Mouse (Mus musculus) frontal cortex, postnatal 36 days (tissue): ENCODE data around the gene Slc23a2.
A peak's percentile ranks its signal among the peaks of the same experiment; 100 is the strongest.

Experiments
- DNase-seq, 2 experiments: peaks; one replicate each; pipeline ENCODE4 v3.0.0; 2022; ENCODE audit warnings: low spot score in 2 of 2

The Slc23a2 gene

DNA sequence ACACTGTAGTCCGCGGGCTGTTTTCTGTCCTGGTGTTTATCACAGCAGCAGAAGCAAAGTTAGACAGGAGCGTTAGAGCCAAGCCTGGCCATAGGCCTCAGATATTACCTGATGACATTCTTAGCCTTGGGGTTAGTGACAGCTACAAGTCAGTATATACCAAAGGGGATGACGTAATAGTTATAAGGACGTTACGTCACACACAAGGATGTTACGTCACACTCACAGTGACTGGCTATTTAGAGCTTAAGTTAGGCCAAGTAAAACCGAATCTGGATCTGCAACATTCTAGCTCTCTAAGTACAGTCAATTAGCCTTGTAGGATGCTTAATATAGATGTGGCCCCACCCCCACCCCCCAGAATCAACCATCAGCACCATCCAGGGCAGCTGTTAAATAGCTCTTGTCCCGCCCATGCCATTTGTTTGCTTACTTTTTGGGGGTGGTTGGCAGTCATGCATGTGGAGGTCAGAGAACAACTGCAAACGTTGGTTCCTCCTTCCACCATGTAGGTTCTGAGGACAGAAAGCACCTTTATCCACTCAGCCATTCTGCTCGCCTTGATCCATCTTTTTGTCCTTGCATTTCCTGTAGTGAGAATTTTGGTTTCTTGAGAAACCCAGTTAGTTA lies 96.7 kb downstream of the Slc23a2 start:
- DNase-seq = no peak

DNA sequence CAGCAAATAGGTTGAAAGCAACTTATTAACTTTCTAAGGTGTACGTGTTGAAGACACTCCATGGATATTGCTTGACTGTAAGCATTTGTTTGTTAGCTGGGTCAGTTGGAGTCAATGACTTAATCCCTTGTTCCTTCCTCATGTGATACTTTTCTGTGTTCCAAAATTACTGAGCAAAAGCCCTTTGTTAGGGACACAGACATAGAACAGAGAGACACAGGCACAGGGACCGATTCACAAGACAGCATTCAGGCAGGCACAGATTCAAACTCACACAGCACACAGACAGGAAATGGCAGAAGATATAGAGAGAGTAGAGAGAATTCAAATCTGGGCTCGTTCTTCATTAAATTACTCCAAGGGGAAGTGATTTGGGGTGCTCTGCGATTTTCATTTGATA lies 97.5 kb downstream of the Slc23a2 start:
- DNase-seq = no peak

DNA sequence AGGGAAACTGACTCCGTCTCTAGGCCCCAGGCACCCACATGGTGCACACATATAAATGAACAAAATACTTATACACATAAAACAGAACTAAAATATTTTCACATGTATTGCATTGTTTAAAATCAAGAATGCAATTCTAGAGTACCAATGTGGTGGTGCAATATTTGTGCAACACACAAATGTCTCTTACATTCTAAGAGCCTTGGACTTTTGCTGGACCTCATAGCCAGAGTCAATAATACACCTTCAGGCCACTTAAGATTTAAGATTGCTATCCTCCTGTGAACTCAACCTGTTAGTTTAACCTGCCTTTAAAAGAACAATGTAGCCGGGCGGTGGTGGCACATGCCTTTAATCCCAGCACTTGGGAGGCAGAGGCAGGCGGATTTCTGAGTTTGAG lies 98.2 kb downstream of the Slc23a2 start:
- no peak for DNase-seq

DNA sequence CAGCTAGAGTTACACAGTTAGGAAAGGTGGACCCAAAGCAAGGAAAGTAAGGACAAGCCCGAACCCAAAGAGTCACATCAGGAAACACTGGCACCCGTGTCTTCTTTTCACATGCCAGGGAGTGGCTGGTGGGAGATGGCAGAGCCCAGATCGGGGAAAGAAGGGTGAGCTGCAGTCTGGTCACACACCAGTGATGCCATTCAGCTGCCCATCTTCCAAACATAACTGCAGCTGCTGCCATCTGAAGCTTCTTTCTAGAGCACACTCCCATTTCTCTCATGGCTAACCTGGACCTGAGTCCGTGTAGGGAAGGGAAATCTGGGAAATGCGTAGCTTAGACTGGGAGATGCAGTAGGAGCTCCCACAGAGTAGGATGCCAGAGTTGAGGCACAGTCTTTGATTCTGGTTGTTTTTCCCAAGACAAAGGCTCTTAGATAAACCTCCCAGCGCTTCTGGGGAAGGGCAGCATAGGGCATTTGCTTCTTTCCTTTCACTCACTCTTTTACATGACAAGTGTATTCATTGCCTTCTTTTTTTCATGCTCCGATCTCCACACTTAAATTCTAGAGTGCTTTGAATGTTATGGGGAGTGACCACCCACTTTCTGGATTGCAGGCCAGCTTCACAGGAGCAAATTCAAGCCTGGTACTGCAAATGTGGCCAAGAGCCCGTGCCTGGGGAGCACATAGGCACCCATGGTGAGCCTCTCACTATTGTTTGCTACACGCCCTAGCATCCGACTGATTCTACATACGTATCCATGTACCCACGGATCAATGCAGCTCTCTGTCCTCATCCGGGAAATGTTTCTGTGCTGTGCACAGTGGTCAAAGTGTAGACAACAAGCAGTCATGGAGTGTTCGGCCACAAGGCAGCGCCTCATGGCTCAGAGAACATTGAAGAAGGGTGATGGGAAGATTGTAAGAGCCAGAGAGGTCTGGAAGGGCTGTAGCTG lies 100.3 kb downstream of the Slc23a2 start:
- no peak for DNase-seq

DNA sequence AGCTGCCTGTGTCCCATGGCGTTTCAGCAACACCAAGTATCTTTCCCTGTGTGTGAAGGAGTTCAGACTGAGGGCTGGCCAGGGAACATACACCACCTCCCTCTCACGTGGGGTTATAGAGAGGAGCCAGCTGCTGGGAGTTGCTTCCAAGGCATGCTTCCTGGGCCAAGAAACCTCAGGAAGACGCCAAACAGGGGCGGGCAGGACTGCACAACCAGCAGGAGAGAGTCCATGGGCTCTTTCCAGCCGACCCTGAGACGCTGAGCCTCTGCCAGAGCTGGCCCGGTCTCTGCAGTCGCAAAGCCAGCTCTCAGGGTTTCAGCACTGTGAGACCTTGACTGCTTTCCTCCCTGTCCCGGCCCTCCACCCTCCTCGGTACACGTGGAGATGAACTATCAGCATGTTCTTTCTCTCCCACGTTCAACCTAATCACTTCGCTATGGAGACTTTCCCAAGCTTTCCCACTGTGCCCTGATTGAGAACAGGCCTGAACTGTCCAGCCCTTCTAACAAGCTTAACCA lies 101.7 kb downstream of the Slc23a2 start:
- DNase-seq = peak; percentile 42 to 66

DNA sequence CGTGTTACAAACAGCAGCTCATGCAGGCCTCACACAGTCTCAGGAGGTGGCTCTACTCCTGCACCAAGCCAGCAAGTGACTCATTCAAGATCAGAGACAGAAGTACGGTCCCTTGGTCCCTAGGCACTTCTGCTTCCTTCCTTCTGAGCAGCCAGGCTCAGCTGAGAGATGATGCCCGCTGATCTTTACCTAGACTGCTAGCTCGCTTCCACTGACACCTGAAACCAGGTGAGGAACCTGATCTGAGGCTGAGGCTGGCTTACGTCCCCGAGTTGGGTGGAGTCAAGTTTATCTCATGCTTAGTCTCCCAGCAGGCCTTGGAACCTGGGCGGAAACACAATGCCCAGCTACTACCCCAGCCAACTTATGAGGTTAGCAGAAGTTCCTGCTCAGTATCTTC lies 105.0 kb downstream of the Slc23a2 start:
- DNase-seq = no peak

DNA sequence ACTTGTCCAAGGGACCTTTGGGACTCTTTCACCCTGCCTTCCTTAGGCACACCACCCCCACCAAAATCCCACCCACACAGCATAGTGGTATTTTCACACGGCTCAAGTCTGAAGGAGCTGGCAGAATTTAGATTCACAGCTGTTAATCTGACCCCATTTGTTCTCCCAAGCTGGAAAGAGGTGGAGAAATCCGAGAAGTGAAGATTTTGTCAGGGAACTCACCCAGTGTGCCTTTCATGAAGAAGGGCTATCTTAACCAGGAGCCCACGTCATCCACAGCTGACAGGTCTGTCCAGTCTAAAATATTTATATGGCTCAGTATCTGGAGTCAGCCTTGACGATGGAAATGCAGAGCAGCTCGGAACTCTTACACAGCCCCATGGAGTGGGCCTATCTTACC lies 108.6 kb downstream of the Slc23a2 start:
- DNase-seq = no peak

DNA sequence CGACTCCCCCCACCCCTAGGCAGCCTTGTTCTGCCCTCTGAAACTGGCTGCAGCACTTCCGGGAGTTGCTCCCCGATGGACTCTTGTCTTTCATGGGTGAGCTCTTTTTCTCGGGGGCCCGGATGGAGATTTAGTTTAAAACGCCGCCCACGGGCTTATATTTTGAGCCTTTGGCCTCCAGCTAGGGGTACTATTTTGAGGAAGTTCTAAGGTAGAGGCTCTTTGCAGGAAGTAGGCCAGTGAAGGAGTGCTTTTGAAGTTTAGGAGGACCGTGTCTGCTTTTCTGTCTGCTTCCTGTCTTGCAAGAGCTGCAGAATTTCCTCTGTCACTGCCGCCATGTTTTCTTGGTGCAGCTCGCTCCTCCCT lies 109.5 kb downstream of the Slc23a2 start:
- no peak for DNase-seq

DNA sequence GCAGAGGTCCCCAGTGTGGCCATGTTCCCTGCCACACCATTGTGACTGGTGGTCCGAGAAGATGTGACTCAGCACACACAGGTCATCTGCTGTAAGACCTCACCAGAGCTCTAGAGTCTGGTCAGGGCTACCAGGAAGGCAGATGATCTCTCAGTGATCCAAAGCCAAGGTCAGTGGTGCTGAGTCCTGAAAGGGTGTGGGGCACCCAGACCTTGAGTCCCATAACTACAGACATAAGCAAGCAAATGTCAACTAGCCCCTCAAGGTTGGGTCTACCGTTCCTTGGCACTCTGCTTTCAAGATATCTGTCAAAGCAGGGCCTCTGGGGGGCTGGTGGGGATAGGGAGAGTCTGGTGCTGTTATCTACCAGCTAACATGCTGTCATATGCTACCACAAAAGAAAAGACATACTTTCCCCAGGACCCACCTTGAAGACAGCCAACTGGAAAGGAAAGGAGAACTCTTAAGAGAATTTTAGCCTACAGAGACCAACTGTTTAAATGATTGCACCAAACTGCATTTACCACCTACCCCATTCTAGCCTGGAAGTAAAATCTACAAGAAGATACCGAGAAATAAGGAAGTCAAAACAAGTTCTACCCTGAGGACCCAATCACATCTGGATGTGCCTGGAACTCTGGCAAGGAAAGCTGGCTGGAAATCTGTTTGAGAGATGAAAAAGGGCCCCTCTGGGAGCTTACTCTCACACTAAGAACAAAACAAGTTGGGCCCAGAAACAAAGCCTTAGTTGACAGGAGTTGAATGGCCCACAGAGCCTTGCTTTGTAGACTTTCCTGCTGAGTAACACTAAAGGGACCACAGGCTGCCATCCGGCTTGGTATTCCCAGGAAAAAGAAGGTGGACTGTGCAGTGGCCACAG lies 110.1 kb downstream of the Slc23a2 start:
- no peak for DNase-seq

DNA sequence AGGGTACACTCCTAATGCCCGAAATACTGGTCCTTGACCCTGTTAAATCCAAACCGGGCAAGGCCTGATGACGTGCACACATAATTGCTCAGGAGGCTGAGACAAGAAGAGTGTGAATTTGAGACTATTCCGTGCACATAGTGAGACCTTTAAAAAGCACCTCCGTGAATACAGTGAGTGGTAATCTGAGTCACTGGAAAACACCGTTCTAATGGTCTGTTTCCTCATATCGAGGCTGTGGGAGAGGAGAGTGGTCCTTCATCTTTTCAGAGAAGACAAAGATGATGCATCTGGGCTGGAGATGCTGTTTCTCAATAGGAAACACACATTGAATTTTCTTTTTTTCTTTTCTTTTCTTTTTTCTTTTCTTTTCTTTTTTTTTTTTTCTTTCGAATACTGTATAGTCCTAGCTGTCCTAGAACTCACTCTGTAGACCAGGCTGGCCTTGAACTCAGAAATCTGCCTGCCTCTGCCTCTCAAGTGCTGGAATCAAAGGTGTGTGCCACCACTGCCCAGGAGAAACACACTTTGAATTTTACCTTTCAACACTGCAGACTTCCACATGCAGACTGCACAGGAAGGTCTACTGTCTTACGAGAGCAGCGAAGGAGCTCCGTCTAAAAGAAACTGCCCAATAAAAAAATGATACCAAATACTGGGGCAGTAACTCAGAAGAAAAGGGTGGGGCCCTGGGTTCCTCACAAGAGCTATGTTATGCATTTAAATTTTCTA lies 113.4 kb downstream of the Slc23a2 start:
- DNase-seq = no peak

DNA sequence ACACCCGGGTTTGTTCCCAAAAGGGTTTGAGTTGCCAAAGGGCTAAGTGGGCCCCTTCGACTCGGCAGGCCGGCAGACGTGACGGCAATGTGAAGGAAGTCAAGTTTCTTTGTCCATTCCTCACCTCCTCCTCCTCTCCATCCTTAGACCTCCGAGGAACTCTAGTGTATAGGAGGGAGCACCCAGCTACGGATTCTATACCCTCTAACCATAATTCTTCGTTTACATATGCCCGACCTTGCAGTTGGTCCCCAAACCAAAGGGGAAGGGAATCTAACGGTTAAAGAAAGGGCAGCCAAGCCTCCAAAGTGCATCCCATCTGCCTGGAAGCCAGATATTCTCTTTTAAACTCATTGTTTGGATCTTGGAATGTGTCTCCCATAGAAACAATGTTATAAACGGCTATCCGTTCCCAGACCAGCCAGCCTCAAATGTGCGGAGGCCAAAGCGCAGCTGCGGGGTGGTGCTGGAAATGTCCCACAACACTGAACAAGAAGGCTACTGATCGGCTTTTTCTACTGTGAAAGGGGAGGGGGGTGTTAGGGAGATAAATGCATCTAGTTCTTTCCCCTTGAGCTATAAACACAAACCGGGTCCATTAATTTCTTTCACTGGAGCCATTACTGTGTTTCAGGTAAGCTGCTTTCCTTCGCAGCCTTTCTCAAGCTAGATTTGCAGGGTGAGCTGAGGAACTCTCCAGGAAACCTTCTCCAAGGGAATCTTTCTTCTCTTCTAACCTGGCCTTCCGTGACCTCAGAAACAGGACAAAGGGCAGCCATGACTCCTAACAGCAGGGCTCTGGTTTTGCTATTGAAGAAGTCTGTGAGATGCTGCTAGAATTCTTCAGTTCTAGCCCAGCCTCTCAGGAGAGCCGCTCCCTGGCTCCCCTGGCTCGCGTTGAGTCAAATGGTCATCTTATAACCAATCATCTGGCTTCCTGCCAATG lies 114.2 kb downstream of the Slc23a2 start:
- DNase-seq = peak in 1 of 2 experiments; percentile 35

DNA sequence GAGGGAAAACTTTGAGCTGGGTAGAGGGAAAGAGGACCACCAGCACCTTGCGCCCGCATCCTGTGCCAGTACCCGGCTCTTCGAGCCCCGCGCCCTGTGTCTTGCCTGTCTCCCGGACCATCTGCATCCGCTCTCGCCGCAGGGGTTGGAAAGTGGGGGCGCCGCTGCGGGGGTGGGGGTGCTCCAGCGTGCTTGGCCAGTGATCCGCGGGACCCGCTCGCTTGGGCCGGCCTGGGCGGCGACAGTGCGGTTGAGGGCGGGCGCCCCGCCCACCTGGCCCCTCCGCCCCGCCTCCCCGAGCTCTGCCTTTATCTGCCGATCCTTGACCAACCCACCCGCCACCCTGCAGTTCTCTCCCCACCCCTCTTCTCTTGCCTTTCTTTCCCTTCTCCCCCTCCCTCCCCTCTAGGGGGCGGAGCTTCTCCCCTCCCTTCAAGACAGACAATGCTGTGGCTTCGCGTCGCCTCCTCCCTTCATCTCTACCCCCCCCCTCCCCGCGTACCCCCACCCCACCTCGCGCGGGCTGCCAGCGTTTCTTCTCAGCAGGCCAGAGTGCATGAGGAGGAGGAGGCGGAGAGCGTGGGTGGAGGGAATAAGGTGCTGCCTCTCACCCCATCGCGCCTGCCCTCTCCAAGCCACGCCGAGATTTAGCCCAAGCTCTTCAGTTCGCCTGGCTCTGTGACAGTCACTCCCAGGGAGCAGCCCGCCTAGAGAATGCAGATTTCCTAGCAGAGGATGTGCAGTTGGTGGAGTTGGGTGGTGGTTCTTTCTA lies 115.1 kb downstream of the Slc23a2 start, which contains the start of gene Rassf2:
Rassf2 (minus strand) TSS at position 613 of the 772 bp plus-strand sequence.
- DNase-seq = peak; percentile 67 to 71

DNA sequence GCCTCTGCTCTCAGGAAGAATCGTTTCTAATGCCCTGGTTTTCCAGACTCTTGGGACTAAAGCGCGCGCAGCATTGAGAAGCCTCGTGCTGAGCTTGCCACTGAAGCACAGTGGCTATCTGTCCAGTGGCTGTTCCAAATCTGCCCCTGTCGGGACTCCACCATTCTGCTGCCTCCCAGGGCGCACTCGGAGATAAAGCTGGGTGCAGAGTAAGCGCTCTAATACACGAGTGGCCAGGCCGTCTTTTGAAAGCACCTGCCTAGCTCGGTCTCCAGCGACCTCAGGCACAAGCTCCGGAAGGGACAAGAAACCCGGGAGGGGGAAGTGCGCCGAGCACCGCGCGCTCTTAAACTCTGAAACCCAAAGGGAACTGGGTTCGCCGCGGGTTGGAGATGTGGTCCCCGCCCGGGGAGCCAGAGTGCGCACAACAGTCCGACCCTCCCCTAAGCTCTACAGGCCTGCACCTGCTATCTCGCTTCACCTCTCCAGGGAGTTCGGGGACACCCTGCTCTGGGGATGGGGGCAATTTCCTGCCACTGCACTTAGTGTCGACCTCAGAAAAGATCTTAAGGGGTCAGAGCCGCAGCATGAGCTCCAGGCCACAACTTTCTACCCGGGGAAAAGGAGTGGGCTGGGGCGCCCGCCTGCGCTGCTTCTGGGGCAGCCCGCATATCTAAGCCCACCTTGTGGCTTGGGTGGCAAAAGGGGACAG lies 115.9 kb downstream of the Slc23a2 start:
- peak in 1 of 2 experiments; percentile 26 for DNase-seq

DNA sequence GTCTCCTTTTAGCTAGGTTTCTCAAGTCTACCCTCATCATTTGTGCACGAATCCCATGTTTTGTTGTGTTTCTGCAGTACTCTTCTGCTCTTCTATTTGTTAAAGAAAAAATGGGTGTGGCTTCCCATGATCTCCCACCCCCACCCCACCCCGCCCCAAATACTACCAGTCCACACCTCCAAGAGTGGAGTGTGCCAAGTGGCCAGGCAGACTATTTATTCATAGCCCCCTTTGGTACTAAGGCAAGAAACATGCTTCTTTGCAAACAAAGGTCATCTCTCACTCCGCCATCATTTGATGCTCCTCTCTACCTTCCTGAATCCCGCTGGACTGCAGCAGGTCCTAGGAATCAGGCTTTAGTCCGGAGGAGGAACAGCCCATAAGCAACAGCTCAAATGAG lies 116.8 kb downstream of the Slc23a2 start:
- no peak for DNase-seq

DNA sequence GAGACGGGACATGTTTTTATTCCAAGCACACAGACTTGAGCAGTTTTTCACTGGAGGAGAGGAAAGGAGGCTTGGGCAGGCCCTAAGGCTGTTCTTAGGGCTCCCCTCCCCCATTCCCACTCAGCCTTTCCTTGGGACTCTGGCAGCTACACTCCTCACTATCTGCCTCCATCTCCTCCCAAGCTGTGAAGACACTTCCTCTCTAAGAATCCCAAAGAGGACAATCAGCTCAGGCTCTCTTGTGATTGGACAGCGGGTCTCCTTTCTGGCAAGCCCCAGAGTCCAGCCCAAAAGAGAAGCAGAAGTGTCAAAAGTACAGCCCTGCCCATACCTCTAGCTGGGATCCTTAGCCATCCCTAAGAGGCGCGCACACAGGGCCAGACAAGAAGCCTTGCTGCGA lies 117.5 kb downstream of the Slc23a2 start:
- DNase-seq = no peak

DNA sequence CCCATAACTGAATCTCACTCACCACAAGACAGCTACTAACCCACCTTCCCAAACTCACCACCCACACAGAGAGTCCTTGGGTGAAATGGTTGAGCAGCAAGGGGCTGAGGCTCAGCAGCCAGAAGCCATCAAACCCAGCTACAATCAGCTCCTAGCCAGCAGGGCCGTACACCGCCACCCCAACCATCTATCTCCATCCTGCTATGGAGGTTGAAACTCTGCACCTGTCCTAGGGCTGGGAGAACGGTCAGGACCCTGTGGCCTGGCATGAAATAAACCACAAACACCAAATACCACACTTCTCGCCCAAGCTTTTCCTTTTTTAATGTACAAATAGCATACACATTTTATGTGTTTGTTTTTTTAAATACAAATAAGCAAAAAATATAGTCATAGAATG lies 120.9 kb downstream of the Slc23a2 start:
- DNase-seq = no peak

DNA sequence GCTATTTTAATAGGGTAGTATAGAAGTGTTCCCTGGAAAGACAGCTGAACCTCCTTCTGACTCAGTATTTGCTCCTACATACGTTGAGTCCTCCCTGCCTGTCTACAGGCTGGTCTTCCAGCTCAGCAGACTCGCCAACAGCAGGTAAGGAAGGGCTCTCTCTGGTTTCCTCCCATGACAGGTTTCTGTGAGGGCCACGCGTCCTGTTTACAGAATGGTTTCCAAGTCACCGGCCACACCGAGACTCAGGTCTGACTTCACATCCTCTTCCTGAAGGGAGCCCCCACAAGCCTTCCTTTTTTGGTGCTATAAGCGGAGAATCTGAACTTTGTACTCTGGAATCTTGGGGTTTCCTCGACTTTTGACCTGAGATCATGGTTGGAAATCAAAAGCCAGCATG lies 122.3 kb downstream of the Slc23a2 start:
- no peak for DNase-seq

DNA sequence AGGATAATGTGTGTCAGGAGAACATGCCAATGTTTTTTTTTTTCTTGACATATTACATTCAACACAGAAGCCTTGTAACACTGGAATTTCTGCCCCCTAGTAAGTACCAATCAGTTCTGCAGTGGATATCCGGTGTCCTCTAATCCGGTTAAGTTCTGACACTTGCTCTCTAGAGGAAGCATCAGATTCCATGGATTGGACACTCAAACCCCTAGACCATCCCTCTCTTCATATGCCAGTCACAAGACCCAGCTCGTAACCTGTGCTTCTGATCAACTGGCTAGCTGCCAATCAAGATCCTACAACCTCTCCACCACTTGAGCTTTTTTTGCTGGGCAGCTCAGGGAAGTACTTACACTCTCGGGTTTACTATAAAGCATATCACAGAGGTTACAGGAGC lies 123.3 kb downstream of the Slc23a2 start:
- no peak for DNase-seq
